Mouse (Mus musculus) liver, postnatal 0 days (tissue): ENCODE measurements at regions not wholly inside any gene's neighbourhood (a gene's known extent, or its start where the extent isn't known, plus 50 kb on each side); places are given as distances from the start of the nearest gene placed in this dataset.

ENCODE experiments used
- CTCF ChIP-seq: sonication (generic); IDR thresholded peaks from 2 replicates; pipeline ENCODE4 v1.5.1; 2016; ENCODE audit warnings: antibody characterized with exemption, low read depth
- EP300 ChIP-seq: IDR thresholded peaks from 2 replicates; pipeline ENCODE4 v1.6.1; 2016; ENCODE audit warnings: antibody characterized with exemption, low read depth, mild to moderate bottlenecking

DNA sequence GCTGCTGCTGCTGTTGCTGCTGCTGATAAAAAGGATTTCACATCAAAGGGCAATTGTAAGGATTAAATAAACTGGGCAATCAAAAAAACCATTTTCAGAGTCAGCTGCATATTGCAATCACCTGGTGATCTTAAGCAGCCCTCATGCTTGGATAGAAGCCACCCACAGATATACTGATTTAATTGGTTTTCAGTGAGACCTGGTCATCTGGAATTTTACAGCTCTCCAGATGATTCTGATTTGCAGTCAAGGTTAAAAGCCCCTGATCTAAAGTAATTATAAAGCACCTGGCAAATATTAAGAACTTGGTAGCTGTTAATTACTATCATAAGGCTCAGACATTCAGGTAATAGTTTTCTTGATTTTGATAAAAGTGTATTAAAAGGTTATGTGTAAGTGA lies 50.8 kb upstream of the Agtr2 start:
- no peak for TF ChIP-seq CTCF
- TF ChIP-seq EP300, result no peak
